In the genomic region with DNA sequence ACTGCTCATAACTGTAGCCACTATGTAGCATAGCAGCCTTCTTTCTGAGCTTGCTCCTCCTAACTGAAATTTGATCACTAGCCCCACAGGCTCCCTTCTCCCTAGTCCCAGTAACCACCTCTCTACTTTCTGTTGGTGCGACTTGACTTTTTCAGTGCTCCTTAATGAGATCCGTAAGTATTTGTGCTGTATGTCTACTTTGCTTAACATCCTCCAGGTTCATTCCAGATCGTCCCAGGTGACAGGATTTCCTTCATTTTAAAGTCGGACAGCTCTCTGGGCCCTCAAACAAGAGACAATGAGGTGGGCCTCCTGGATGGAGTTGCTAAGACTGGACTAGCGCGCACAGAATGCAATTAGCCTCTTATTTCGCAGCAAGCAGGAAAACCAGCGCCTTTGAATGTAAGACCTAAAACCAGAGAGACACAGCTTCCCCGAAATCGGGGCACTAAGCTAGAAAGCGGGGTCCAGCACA, we compare ENCODE assay signal across 8 mouse cellular contexts. TPM values are rescaled to one million over a fixed set of nuclear protein-coding genes. Genes with fewer than 3 reads are reported as not detected.
DNase-seq lines count a peak whose midpoint lies in the region; ATAC-seq and TF ChIP-seq lines count a peak whose summit lies in the region.

No protein-coding gene starts in this region.

- peak; percentile 39 for ATAC-seq in frontal cortex, adult (ENCODE audit: low TSS enrichment)
- no peak for ATAC-seq in kidney, postnatal 0 days (replicated peaks; ENCODE audit: low FRiP score, low read depth)
- ATAC-seq in neural tube, embryonic 12.5 days (ENCODE audit: low FRiP score, low read depth), result no peak; the same call in 1 of the 2 replicates

- H3K36me3 ChIP-seq in forebrain, embryonic 10.5 days (replicated peaks), result peaks cover 27% of the 10 kb centered on the region
- H3K36me3 ChIP-seq in kidney, postnatal 0 days (ENCODE audit: insufficient read depth, low read length), result no peaks in the 10 kb centered on the region
- H3K36me3 ChIP-seq in neural tube, embryonic 12.5 days, result no peaks in the 10 kb centered on the region

- H3K4me2 ChIP-seq in kidney, postnatal 0 days (ENCODE audit: low read length), result peak overlapping the region; percentile 66
- peak overlapping the region; percentile 78 for H3K4me2 ChIP-seq in neural tube, embryonic 12.5 days (replicated peaks)

- peak overlapping the region; percentile 99 for H3K27ac ChIP-seq in forebrain, embryonic 10.5 days
- peak overlapping the region; percentile 99 for H3K27ac ChIP-seq in kidney, postnatal 0 days
- peak overlapping the region; percentile 99 for H3K27ac ChIP-seq in neural tube, embryonic 12.5 days

- TF ChIP-seq CTCF in kidney, postnatal 0 days (IDR thresholded peaks at IDR 0.05; ENCODE audit: low read depth), result no peak

- peak overlapping the region; percentile 71 for H3K4me3 ChIP-seq in forebrain, embryonic 10.5 days
- H3K4me3 ChIP-seq in kidney, postnatal 0 days (replicated peaks; ENCODE audit: low read depth, low read length), result peak overlapping the region; percentile 65
- peak overlapping the region; percentile 75 for H3K4me3 ChIP-seq in neural tube, embryonic 12.5 days

- no peak for DNase-seq in frontal cortex, postnatal 14 days (ENCODE audit: low spot score in 2 of 2)
- peak; percentile 20 for DNase-seq in retina, postnatal 7 days (ENCODE audit: low read depth, low spot score)
- no peak for DNase-seq in retina, embryonic 14.5 days (ENCODE audit: low spot score)
- no peak for DNase-seq in forebrain, embryonic 10.5 days (ENCODE audit: extremely low spot score, low spot score)
- peak; percentile 85 for DNase-seq in kidney, postnatal 0 days (ENCODE audit: low spot score)
- DNase-seq in cerebellum, postnatal 25 days, result no peak

- peaks cover 48% of the 10 kb centered on the region for H3K4me1 ChIP-seq in forebrain, embryonic 10.5 days
- peaks cover 13% of the 10 kb centered on the region; the same call in 1 of the 2 replicates for H3K4me1 ChIP-seq in kidney, postnatal 0 days (replicated peaks; ENCODE audit: insufficient read depth, low read length)
- H3K4me1 ChIP-seq in neural tube, embryonic 12.5 days, result peaks cover 18% of the 10 kb centered on the region

- H3K9ac ChIP-seq in kidney, postnatal 0 days (ENCODE audit: low read depth, low read length), result peak overlapping the region; percentile 95
- H3K9ac ChIP-seq in neural tube, embryonic 12.5 days, result peak overlapping the region; percentile 98

- 0 out of 2 replicates have a peak, but pooled peaks cover 2% of the 10 kb centered on the region for H3K9me3 ChIP-seq in forebrain, embryonic 10.5 days
- no peaks in the 10 kb centered on the region for H3K9me3 ChIP-seq in kidney, postnatal 0 days (replicated peaks; ENCODE audit: low read length)
- H3K9me3 ChIP-seq in neural tube, embryonic 12.5 days, result no peaks in the 10 kb centered on the region

- H3K27me3 ChIP-seq in forebrain, embryonic 10.5 days (ENCODE audit: poor library complexity, severe bottlenecking), result no peaks in the 10 kb centered on the region
- no peaks in the 10 kb centered on the region for H3K27me3 ChIP-seq in kidney, postnatal 0 days (ENCODE audit: insufficient read depth, low read length)
- H3K27me3 ChIP-seq in neural tube, embryonic 12.5 days (replicated peaks), result no peaks in the 10 kb centered on the region

- WGBS in forebrain, embryonic 10.5 days, result under 1% methylated on average over 11 of the region's 11 CpGs
- 3% methylated on average over 11 of the region's 11 CpGs for WGBS in kidney, postnatal 0 days
- whole genome bisulfite sequencing in neural tube, embryonic 12.5 days, result 1% methylated on average over 11 of the region's 11 CpGs

RNA-seq across cellular contexts. Expression of gene Rcbtb2, which starts 19.6 kb away (rescaled TPM):
- polyA plus RNA-seq in forebrain, embryonic 10.5 days (2016; fragmentation: Nextera tagmentation; extraction: Ambion mirVana), result 165 and 168 TPM in 2 replicates
- polyA plus RNA-seq in kidney, postnatal 0 days (2015; fragmentation: Nextera tagmentation; extraction: Ambion mirVana), result 87.4 and 93.7 TPM in 2 replicates
- polyA plus RNA-seq in neural tube, embryonic 12.5 days (2016; fragmentation: Nextera tagmentation; extraction: Ambion mirVana), result 109 and 118 TPM in 2 replicates

Comparison
In these comparisons a context has a peak if more than half of its experiments do, and no peak if none do; other contexts are left out.
1. DNase-seq: peak in retina, postnatal 7 days (single experiment) and kidney, postnatal 0 days (single experiment); none in frontal cortex, postnatal 14 days (0 of 2), retina, embryonic 14.5 days (single experiment), forebrain, embryonic 10.5 days (single experiment) and cerebellum, postnatal 25 days (0 of 2).
2. Peak in every context shown above with its lines, with median percentiles within 50 percentile points of each other: H3K27ac ChIP-seq and H3K4me3 ChIP-seq.